15 mouse cellular contexts compared by ENCODE assay signal in genomic region chr7:145122471-145122870, GRCm38 (mm10).
DNase-seq lines count a peak whose midpoint lies in the region; ATAC-seq and TF ChIP-seq lines count a peak whose summit lies in the region.
"Had no signal": no experiment of that assay in that cellular context is flagged by ENCODE, and none has a peak within 500 bp of the region (broad histone marks: within the 10 kb centered on the region; RNA-seq: fewer than 3 reads in every experiment).

No protein-coding gene starts in this region.

- no peak for TF ChIP-seq CTCF in bone marrow macrophage, adult 2 months (IDR thresholded peaks at IDR 0.05; ENCODE audit: low read depth, low read length)

- no peak for DNase-seq in forebrain, embryonic 10.5 days (ENCODE audit: extremely low spot score, low spot score)
- DNase-seq in kidney, postnatal 10 days = peak; percentile 42
- peak; percentile 57 for DNase-seq in kidney, postnatal 14 days
- no peak for DNase-seq in frontal cortex, postnatal 36 days (ENCODE audit: low spot score in 2 of 2)
- DNase-seq in cerebellum, postnatal 4 days (ENCODE audit: low spot score in 2 of 2) = no peak
- DNase-seq: B cell, adult 2 months; right cerebral cortex, postnatal 25 days had no signal

- no peaks in the 10 kb centered on the region for H3K9me3 ChIP-seq in forebrain, embryonic 15.5 days
- H3K9me3 ChIP-seq in forebrain, embryonic 10.5 days = no peaks in the 10 kb centered on the region
- no peaks in the 10 kb centered on the region for H3K9me3 ChIP-seq in kidney, embryonic 14.5 days (ENCODE audit: control insufficient read depth, low read length)
- H3K9me3 ChIP-seq: neural tube, embryonic 15.5 days; stomach, embryonic 15.5 days had no signal

- H3K4me2 ChIP-seq in forebrain, embryonic 15.5 days (replicated peaks) = no peak overlapping the region
- H3K4me2 ChIP-seq in kidney, embryonic 14.5 days (replicated peaks; ENCODE audit: low read depth, low read length) = no peak overlapping the region
- H3K4me2 ChIP-seq: neural tube, embryonic 15.5 days; stomach, embryonic 15.5 days had no signal

- H3K4me1 ChIP-seq in forebrain, embryonic 15.5 days = no peaks in the 10 kb centered on the region
- peaks cover 23% of the 10 kb centered on the region for H3K4me1 ChIP-seq in forebrain, embryonic 10.5 days
- peaks cover 7% of the 10 kb centered on the region for H3K4me1 ChIP-seq in kidney, embryonic 14.5 days (ENCODE audit: control insufficient read depth, insufficient read depth, low read length)
- H3K4me1 ChIP-seq in bone marrow macrophage, adult 2 months (ENCODE audit: control insufficient read depth, insufficient read depth, low read length) = peaks cover 14% of the 10 kb centered on the region
- H3K4me1 ChIP-seq: neural tube, embryonic 15.5 days; stomach, embryonic 15.5 days had no signal

- no peak for TF ChIP-seq POLR2A in bone marrow macrophage, adult 2 months (IDR thresholded peaks at IDR 0.05; ENCODE audit: borderline replicate concordance, low read depth, low read length)

- WGBS in forebrain, embryonic 15.5 days = 74% methylated on average over 2 of the region's 2 CpGs
- WGBS in forebrain, embryonic 10.5 days = 92% methylated on average over 2 of the region's 2 CpGs
- WGBS in kidney, embryonic 14.5 days = 82% methylated on average over 2 of the region's 2 CpGs

- H3K27me3 ChIP-seq in forebrain, embryonic 15.5 days = no peaks in the 10 kb centered on the region
- H3K27me3 ChIP-seq in forebrain, embryonic 10.5 days (ENCODE audit: poor library complexity, severe bottlenecking) = no peaks in the 10 kb centered on the region
- no peaks in the 10 kb centered on the region for H3K27me3 ChIP-seq in kidney, embryonic 14.5 days (ENCODE audit: control insufficient read depth, insufficient read depth, low read length)
- H3K27me3 ChIP-seq: neural tube, embryonic 15.5 days; stomach, embryonic 15.5 days had no signal

- ATAC-seq in forebrain, embryonic 15.5 days (replicated peaks) = 0 out of 2 replicates have a peak, but pooled peaks have one; percentile 38
- ATAC-seq in kidney, embryonic 14.5 days (ENCODE audit: low FRiP score, low TSS enrichment) = no peak
- ATAC-seq: midbrain, embryonic 16.5 days had no signal

- no peak overlapping the region for H3K27ac ChIP-seq in forebrain, embryonic 15.5 days (replicated peaks)
- no peak overlapping the region for H3K27ac ChIP-seq in forebrain, embryonic 10.5 days
- H3K27ac ChIP-seq in kidney, embryonic 14.5 days (ENCODE audit: low read depth, low read length) = no peak overlapping the region
- peak overlapping the region; percentile 39 for H3K27ac ChIP-seq in bone marrow macrophage, adult 2 months (ENCODE audit: insufficient read depth, low read depth, low read length)
- H3K27ac ChIP-seq: kidney, postnatal 0 days; liver, embryonic 14.5 days; neural tube, embryonic 15.5 days; stomach, embryonic 15.5 days had no signal

- H3K36me3 ChIP-seq in forebrain, embryonic 15.5 days = no peaks in the 10 kb centered on the region
- H3K36me3 ChIP-seq in forebrain, embryonic 10.5 days (replicated peaks) = no peaks in the 10 kb centered on the region
- no peaks in the 10 kb centered on the region for H3K36me3 ChIP-seq in kidney, embryonic 14.5 days (ENCODE audit: control insufficient read depth, insufficient read depth, low read length)
- H3K36me3 ChIP-seq: neural tube, embryonic 15.5 days; stomach, embryonic 15.5 days had no signal

- H3K9ac ChIP-seq in forebrain, embryonic 15.5 days (replicated peaks) = no peak overlapping the region
- H3K9ac ChIP-seq in kidney, embryonic 14.5 days (ENCODE audit: low read depth, low read length) = no peak overlapping the region
- H3K9ac ChIP-seq: liver, embryonic 14.5 days; neural tube, embryonic 15.5 days; stomach, embryonic 15.5 days had no signal

- H3K4me3 ChIP-seq in forebrain, embryonic 15.5 days = no peak overlapping the region
- no peak overlapping the region for H3K4me3 ChIP-seq in forebrain, embryonic 10.5 days
- H3K4me3 ChIP-seq in kidney, embryonic 14.5 days (ENCODE audit: low read length) = no peak overlapping the region
- H3K4me3 ChIP-seq in bone marrow macrophage, adult 2 months (ENCODE audit: insufficient read depth, low read length) = no peak overlapping the region
- H3K4me3 ChIP-seq: neural tube, embryonic 15.5 days; stomach, embryonic 15.5 days had no signal

Comparison
In these comparisons a context has a peak if more than half of its experiments do, and no peak if none do; other contexts are left out.
1. DNase-seq: peak in kidney, postnatal 10 days (single experiment) and kidney, postnatal 14 days (single experiment); none in forebrain, embryonic 10.5 days (single experiment), frontal cortex, postnatal 36 days (0 of 2) and cerebellum, postnatal 4 days (0 of 2).